Mouse (Mus musculus) ES-Bruce4 (cell line): Measurements from ENCODE around the gene Ick.

ENCODE experiments used
- CTCF ChIP-seq: IDR thresholded peaks from one replicate; pipeline ENCODE4 v1.8.1; 2011; ENCODE audit warnings: low read depth, low read length
- POLR2A ChIP-seq: IDR thresholded peaks from one replicate; pipeline ENCODE4 v1.8.1; 2011; ENCODE audit warnings: low read length; ENCODE audit not compliant: insufficient read depth

DNA sequence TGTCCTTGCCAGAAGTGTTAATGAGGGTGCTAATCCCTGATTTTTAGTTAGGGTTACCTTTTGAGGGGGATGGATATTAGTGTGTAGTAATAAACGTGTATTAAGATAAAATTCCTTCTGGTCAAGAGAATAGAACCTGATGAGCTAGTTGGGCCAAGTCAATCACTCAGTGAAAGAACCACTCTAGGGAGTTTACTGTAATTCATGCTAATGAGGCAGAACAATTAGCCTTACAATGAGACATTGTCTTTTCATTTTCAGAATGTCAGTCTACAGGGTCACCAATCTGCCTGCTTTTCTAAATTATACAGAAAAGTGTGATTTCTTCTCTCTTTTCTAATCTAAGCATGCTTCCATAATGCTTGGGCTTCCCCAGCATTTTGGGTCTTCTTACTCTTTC is 65.0 kb downstream of the Ick start:
- TF ChIP-seq POLR2A (no peak), CTCF (no peak)
